Mouse (Mus musculus): ENCODE data around the gene Cd63. TPM values are rescaled to one million over a fixed set of nuclear protein-coding genes. Genes with fewer than 3 reads are reported as not detected.
A peak's percentile ranks its signal among the peaks of the same experiment; 100 is the strongest.

The Cd63 gene
- 110 and 132 TPM in 2 replicates for polyA plus RNA-seq (2012; rRNA removed)

- WGBS = 46% methylated on average over 3 of the region's 3 CpGs
- no peaks in the 10 kb centered on the region; the same call in 1 of the 2 replicates for H3K4me1 ChIP-seq (ENCODE audit: control insufficient read depth, insufficient read depth, low read length)
- no peak within 1 kb of the TSS for H3K4me3 ChIP-seq (replicated peaks; ENCODE audit: extremely low read depth, low read depth, low read length)
Measured at GRCm38 (mm10) chr10:128900698-128901097, at the start of gene Cd63. Gene Cd63, plus strand, starts transcription at chr10:128900989.

GRCm38 (mm10) chr10:128861176-128861575 is 39.6 kb upstream of the Cd63 start:
- 0 out of 2 replicates have a peak, but pooled peaks cover 2% of the 10 kb centered on the region for H3K4me1 ChIP-seq (ENCODE audit: control insufficient read depth, insufficient read depth, low read length)
- DNase-seq = no peak
- no peak overlapping the region for H3K4me3 ChIP-seq (replicated peaks; ENCODE audit: extremely low read depth, low read depth, low read length)
- TF ChIP-seq CTCF (IDR thresholded peaks at IDR 0.05; ENCODE audit: insufficient read depth, low read length) = no peak
- TF ChIP-seq POLR2A (IDR thresholded peaks at IDR 0.05; ENCODE audit: borderline replicate concordance, extremely low read depth, low read depth, low read length) = no peak

More at GRCm38 (mm10) chr10:128900698-128901097, at the start of gene Cd63:
- DNase-seq = no peak
- TF ChIP-seq POLR2A (IDR thresholded peaks at IDR 0.05; ENCODE audit: borderline replicate concordance, extremely low read depth, low read depth, low read length) = no peak
- no peak for TF ChIP-seq CTCF (IDR thresholded peaks at IDR 0.05; ENCODE audit: insufficient read depth, low read length)

- Histone ChIP-seq H3K4me1 (ENCODE audit: control insufficient read depth, insufficient read depth, low read length) (0 out of 2 replicates have a peak, but pooled peaks cover 2% of the 10 kb centered on the region), H3K4me3 (replicated peaks; ENCODE audit: extremely low read depth, low read depth, low read length) (no peak overlapping the region)
- DNase-seq = no peak
- WGBS = 53% methylated on average over 3 of the region's 3 CpGs
- TF ChIP-seq CTCF (IDR thresholded peaks at IDR 0.05; ENCODE audit: insufficient read depth, low read length) = 0 out of 2 replicates have a peak, but pooled peaks have one; percentile 13
- TF ChIP-seq POLR2A (IDR thresholded peaks at IDR 0.05; ENCODE audit: borderline replicate concordance, extremely low read depth, low read depth, low read length) = no peak
Measured at GRCm38 (mm10) chr10:128866042-128866441, 34.7 kb upstream of the Cd63 start.

GRCm38 (mm10) chr10:128866518-128866917 is 34.3 kb upstream of the Cd63 start:
- no peak for DNase-seq
- no peak overlapping the region for H3K4me3 ChIP-seq (replicated peaks; ENCODE audit: extremely low read depth, low read depth, low read length)
- WGBS = 76% methylated on average over 1 of the region's 1 CpGs
- TF ChIP-seq POLR2A (IDR thresholded peaks at IDR 0.05; ENCODE audit: borderline replicate concordance, extremely low read depth, low read depth, low read length) (no peak), CTCF (IDR thresholded peaks at IDR 0.05; ENCODE audit: insufficient read depth, low read length) (no peak)
- H3K4me1 ChIP-seq (ENCODE audit: control insufficient read depth, insufficient read depth, low read length) = 0 out of 2 replicates have a peak, but pooled peaks cover 2% of the 10 kb centered on the region

- 68% methylated on average over 3 of the region's 3 CpGs for WGBS
- DNase-seq = no peak
- H3K4me1 ChIP-seq (ENCODE audit: control insufficient read depth, insufficient read depth, low read length) = no peaks in the 10 kb centered on the region
- no peak overlapping the region for H3K4me3 ChIP-seq (replicated peaks; ENCODE audit: extremely low read depth, low read depth, low read length)
- TF ChIP-seq CTCF (IDR thresholded peaks at IDR 0.05; ENCODE audit: insufficient read depth, low read length) (no peak), POLR2A (IDR thresholded peaks at IDR 0.05; ENCODE audit: borderline replicate concordance, extremely low read depth, low read depth, low read length) (no peak)
Measured at GRCm38 (mm10) chr10:128870341-128870740, 30.4 kb upstream of the Cd63 start.

GRCm38 (mm10) chr10:128878291-128878690 is 22.5 kb upstream of the Cd63 start:
- no peak for TF ChIP-seq CTCF (IDR thresholded peaks at IDR 0.05; ENCODE audit: insufficient read depth, low read length)
- TF ChIP-seq POLR2A (IDR thresholded peaks at IDR 0.05; ENCODE audit: borderline replicate concordance, extremely low read depth, low read depth, low read length) = no peak
- H3K4me1 ChIP-seq (ENCODE audit: control insufficient read depth, insufficient read depth, low read length) = no peaks in the 10 kb centered on the region
- no peak overlapping the region for H3K4me3 ChIP-seq (replicated peaks; ENCODE audit: extremely low read depth, low read depth, low read length)
- no peak for DNase-seq

GRCm38 (mm10) chr10:128878811-128879210 is 22.0 kb upstream of the Cd63 start:
- 76% methylated on average over 2 of the region's 2 CpGs for WGBS
- Histone ChIP-seq H3K4me1 (ENCODE audit: control insufficient read depth, insufficient read depth, low read length) (no peaks in the 10 kb centered on the region), H3K4me3 (replicated peaks; ENCODE audit: extremely low read depth, low read depth, low read length) (no peak overlapping the region)
- TF ChIP-seq CTCF (IDR thresholded peaks at IDR 0.05; ENCODE audit: insufficient read depth, low read length) (no peak), POLR2A (IDR thresholded peaks at IDR 0.05; ENCODE audit: borderline replicate concordance, extremely low read depth, low read depth, low read length) (no peak)
- no peak for DNase-seq

GRCm38 (mm10) chr10:128882067-128882466 is 18.7 kb upstream of the Cd63 start:
- no peak overlapping the region for H3K4me3 ChIP-seq (replicated peaks; ENCODE audit: extremely low read depth, low read depth, low read length)
- no peaks in the 10 kb centered on the region for H3K4me1 ChIP-seq (ENCODE audit: control insufficient read depth, insufficient read depth, low read length)
- TF ChIP-seq CTCF (IDR thresholded peaks at IDR 0.05; ENCODE audit: insufficient read depth, low read length) (no peak), POLR2A (IDR thresholded peaks at IDR 0.05; ENCODE audit: borderline replicate concordance, extremely low read depth, low read depth, low read length) (no peak)
- WGBS = 86% methylated on average over 5 of the region's 5 CpGs
- DNase-seq = no peak

- H3K4me1 ChIP-seq (ENCODE audit: control insufficient read depth, insufficient read depth, low read length) = peaks cover 6% of the 10 kb centered on the region; the same call in 1 of the 2 replicates
- no peak for DNase-seq
- no peak for TF ChIP-seq POLR2A (IDR thresholded peaks at IDR 0.05; ENCODE audit: borderline replicate concordance, extremely low read depth, low read depth, low read length)
- TF ChIP-seq CTCF (IDR thresholded peaks at IDR 0.05; ENCODE audit: insufficient read depth, low read length) = no peak
- 19% methylated on average over 7 of the region's 7 CpGs for WGBS
- no peak overlapping the region for H3K4me3 ChIP-seq (replicated peaks; ENCODE audit: extremely low read depth, low read depth, low read length)
Measured at GRCm38 (mm10) chr10:128888941-128889827, 11.6 kb upstream of the Cd63 start.

- WGBS = 54% methylated on average over 2 of the region's 2 CpGs
- Histone ChIP-seq H3K4me1 (ENCODE audit: control insufficient read depth, insufficient read depth, low read length) (peaks cover 6% of the 10 kb centered on the region; the same call in 1 of the 2 replicates), H3K4me3 (replicated peaks; ENCODE audit: extremely low read depth, low read depth, low read length) (no peak overlapping the region)
- TF ChIP-seq POLR2A (IDR thresholded peaks at IDR 0.05; ENCODE audit: borderline replicate concordance, extremely low read depth, low read depth, low read length) = no peak
- TF ChIP-seq CTCF (IDR thresholded peaks at IDR 0.05; ENCODE audit: insufficient read depth, low read length) = no peak
- DNase-seq = no peak
Measured at GRCm38 (mm10) chr10:128889846-128890245, 10.9 kb upstream of the Cd63 start.

All from lung, adult 2 months (tissue).